Mouse (Mus musculus): Measurements from ENCODE around the gene Hmga1.

The Hmga1 gene

GRCm38 (mm10) chr17:27603036-27603435 is 46.7 kb downstream of the Hmga1 start:
- in situ Hi-C loops (cut with MboI; ENCODE audit: low pct_unique_long_range_greater_than_20kb in 1 of 2, low sequenced_read_pairs in 2 of 2, unreplicated experiment in 1 of 2): no loop called here

GRCm38 (mm10) chr17:27603522-27604234 is 47.4 kb downstream of the Hmga1 start:
- in situ Hi-C loops (cut with MboI; ENCODE audit: low pct_unique_long_range_greater_than_20kb in 1 of 2, low sequenced_read_pairs in 2 of 2, unreplicated experiment in 1 of 2): no loop called here

GRCm38 (mm10) chr17:27609576-27609975 is 53.3 kb downstream of the Hmga1 start:
- in situ Hi-C loops (cut with MboI; ENCODE audit: low pct_unique_long_range_greater_than_20kb in 1 of 2, low sequenced_read_pairs in 2 of 2, unreplicated experiment in 1 of 2): no loop called here

GRCm38 (mm10) chr17:27610679-27611518 is 54.6 kb downstream of the Hmga1 start:
- in situ Hi-C loops (cut with MboI; ENCODE audit: low pct_unique_long_range_greater_than_20kb in 1 of 2, low sequenced_read_pairs in 2 of 2, unreplicated experiment in 1 of 2): no loop called here

DNA sequence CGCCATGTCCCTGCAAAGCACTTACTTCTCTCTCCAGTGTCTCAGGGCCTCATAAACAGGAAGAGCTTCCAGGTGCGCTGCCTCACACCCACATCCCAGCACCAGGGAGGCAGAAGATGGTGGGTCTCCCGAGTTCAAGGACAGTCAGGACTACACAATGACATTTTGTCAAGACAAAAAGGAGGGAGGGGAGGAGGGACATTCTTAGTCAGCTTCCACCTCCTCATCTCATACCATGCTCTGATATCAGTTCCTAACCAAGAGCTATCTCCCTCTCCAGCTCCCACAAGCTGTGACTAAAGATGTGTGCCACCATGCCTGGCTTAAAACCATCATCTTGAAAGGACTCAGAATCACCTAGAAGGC is 55.2 kb downstream of the Hmga1 start:
- in situ Hi-C loops (cut with MboI; ENCODE audit: low pct_unique_long_range_greater_than_20kb in 1 of 2, low sequenced_read_pairs in 2 of 2, unreplicated experiment in 1 of 2): no loop called here

DNA sequence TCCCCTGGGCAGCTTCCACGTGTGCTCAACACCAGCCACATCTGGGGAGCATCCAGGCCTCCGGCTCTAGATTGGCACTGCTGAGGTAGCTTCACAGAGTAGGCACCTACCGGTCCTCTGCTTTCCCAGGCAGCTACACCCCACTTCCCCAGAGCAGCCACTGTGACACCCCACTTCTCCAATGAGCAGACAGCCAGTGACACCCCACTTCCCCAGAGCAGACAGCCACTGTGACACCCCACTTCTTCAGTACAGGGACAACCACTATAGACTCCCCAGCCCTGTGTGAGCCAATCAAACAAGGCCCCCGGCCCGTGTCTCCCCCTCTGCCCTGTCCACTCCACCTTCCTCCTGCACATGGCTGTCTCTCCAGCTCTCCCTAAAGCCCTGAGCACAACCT is 55.7 kb downstream of the Hmga1 start:
- in situ Hi-C loops (cut with MboI; ENCODE audit: low pct_unique_long_range_greater_than_20kb in 1 of 2, low sequenced_read_pairs in 2 of 2, unreplicated experiment in 1 of 2): no loop called here

GRCm38 (mm10) chr17:27613016-27613415 is 56.7 kb downstream of the Hmga1 start:
- in situ Hi-C loops (cut with MboI; ENCODE audit: low pct_unique_long_range_greater_than_20kb in 1 of 2, low sequenced_read_pairs in 2 of 2, unreplicated experiment in 1 of 2): no loop called here
